Mouse (Mus musculus): Measurements from ENCODE around the gene Prorsd1. TPM values are rescaled to one million over a fixed set of nuclear protein-coding genes. Genes with fewer than 3 reads are reported as not detected.
"Not testable (repeated sequence)": the region's sequence is repeated elsewhere in the genome, so short reads cannot be mapped to it uniquely, and the experiment has no call there.

Gene Prorsd1
- polyA plus RNA-seq, 1 experiment: 3.8 TPM

DNA sequence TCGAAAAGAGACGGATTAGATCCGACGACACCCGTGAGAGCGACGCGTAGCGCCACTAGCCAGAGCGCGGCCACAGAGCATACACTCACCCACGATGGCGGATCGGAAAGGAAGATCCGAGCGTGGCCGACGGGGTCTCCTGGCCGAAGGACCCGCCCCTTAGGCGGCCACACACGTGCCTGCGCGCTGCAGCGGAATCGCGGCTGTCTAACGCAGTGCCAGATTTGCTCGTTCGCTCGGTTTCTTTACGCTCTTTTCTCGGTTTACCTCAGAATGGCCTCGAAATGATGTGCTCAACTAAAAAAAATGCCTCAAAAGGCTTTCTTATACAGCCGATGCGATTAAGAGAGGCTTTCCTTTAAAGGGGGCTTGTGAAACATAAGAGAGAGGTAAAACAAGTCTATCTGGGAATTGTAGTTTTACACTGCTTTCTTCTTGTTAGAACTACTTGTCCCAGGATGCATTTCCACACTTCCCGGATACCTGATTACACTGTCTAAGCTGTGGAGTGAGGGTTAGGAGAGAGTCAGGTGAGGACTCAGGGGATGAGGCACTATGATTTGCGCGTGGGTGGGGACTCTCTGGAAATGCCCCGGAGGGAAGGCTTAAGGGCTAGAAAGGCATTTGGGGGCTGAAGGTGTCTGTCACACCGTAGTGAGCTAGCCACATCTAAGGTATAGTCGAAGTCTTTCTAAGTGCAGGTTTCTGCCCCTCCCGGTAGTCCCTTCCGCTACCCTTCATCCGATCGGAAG, 33.1 kb upstream of the Prorsd1 start, which contains the start of the genes Clhc1 and Rps27a:
Gene Clhc1, plus strand, starts transcription at position 199 of the 752 bp plus-strand sequence.
Gene Rps27a, minus strand, starts transcription at position 358 of the 752 bp plus-strand sequence.
- H3K4me3 ChIP-seq (ENCODE audit: control insufficient read depth, insufficient read depth, low read length): peak within 1 kb of the TSS; percentile 94
- peak; percentile 95 for DNase-seq
- H3K27ac ChIP-seq (ENCODE audit: control insufficient read depth, insufficient read depth, low read length): peak within 1 kb of the TSS; percentile 51
- 0 out of 2 replicates have a peak, but pooled peaks cover 4% of the 10 kb centered on the region for H3K4me1 ChIP-seq (replicated peaks; ENCODE audit: control insufficient read depth, insufficient read depth, low read length)
- TF ChIP-seq POLR2A (IDR thresholded peaks at IDR 0.05; ENCODE audit: control insufficient read depth, extremely low read depth, insufficient read depth, low read length, poor library complexity): peak; percentile 65; the same call in 1 of the 2 replicates
- TF ChIP-seq CTCF (IDR thresholded peaks at IDR 0.05; ENCODE audit: borderline replicate concordance, control insufficient read depth, extremely low read depth, insufficient read depth, low read length, poor library complexity): no peak
- WGBS: under 1% methylated on average over 46 of the region's 46 CpGs
- H3K27me3 ChIP-seq (ENCODE audit: control insufficient read depth, insufficient read depth, low read length): no peaks in the 10 kb centered on the region
- H3K36me3 ChIP-seq (ENCODE audit: control insufficient read depth, insufficient read depth, low read length): peaks cover 23% of the 10 kb centered on the region

GRCm38 (mm10) chr11:29547249-29547751, 32.5 kb upstream of the Prorsd1 start:
- no peak for TF ChIP-seq POLR2A (IDR thresholded peaks at IDR 0.05; ENCODE audit: control insufficient read depth, extremely low read depth, insufficient read depth, low read length, poor library complexity)
- TF ChIP-seq CTCF (IDR thresholded peaks at IDR 0.05; ENCODE audit: borderline replicate concordance, control insufficient read depth, extremely low read depth, insufficient read depth, low read length, poor library complexity): peak; percentile 49; the same call in 1 of the 2 replicates
- Histone ChIP-seq H3K27me3 (ENCODE audit: control insufficient read depth, insufficient read depth, low read length) (no peaks in the 10 kb centered on the region), H3K36me3 (ENCODE audit: control insufficient read depth, insufficient read depth, low read length) (peaks cover 24% of the 10 kb centered on the region), H3K4me1 (replicated peaks; ENCODE audit: control insufficient read depth, insufficient read depth, low read length) (0 out of 2 replicates have a peak, but pooled peaks cover 4% of the 10 kb centered on the region), H3K27ac (ENCODE audit: control insufficient read depth, insufficient read depth, low read length) (peak overlapping the region; percentile 50; the same call in 1 of the 2 replicates), H3K4me3 (ENCODE audit: control insufficient read depth, insufficient read depth, low read length) (peak overlapping the region; percentile 94)
- under 1% methylated on average over 27 of the region's 27 CpGs for WGBS
- no peak for DNase-seq

- 26% methylated on average over 2 of the region's 2 CpGs for WGBS
- no peak for DNase-seq
- no peak overlapping the region for H3K27ac ChIP-seq (ENCODE audit: control insufficient read depth, insufficient read depth, low read length)
- H3K4me3 ChIP-seq (ENCODE audit: control insufficient read depth, insufficient read depth, low read length): no peak overlapping the region
- no peaks in the 10 kb centered on the region for H3K27me3 ChIP-seq (ENCODE audit: control insufficient read depth, insufficient read depth, low read length)
- no peak for TF ChIP-seq CTCF (IDR thresholded peaks at IDR 0.05; ENCODE audit: borderline replicate concordance, control insufficient read depth, extremely low read depth, insufficient read depth, low read length, poor library complexity)
- no peak for TF ChIP-seq POLR2A (IDR thresholded peaks at IDR 0.05; ENCODE audit: control insufficient read depth, extremely low read depth, insufficient read depth, low read length, poor library complexity)
- H3K4me1 ChIP-seq (replicated peaks; ENCODE audit: control insufficient read depth, insufficient read depth, low read length): 0 out of 2 replicates have a peak, but pooled peaks cover 4% of the 10 kb centered on the region
- H3K36me3 ChIP-seq (ENCODE audit: control insufficient read depth, insufficient read depth, low read length): peaks cover 28% of the 10 kb centered on the region
These were observed 31.9 kb upstream of the Prorsd1 start for GRCm38 (mm10) chr11:29546762-29547161.

- H3K4me3 ChIP-seq (ENCODE audit: control insufficient read depth, insufficient read depth, low read length); H3K4me1 ChIP-seq (replicated peaks; ENCODE audit: control insufficient read depth, insufficient read depth, low read length); DNase-seq; H3K27ac ChIP-seq (ENCODE audit: control insufficient read depth, insufficient read depth, low read length); H3K27me3 ChIP-seq (ENCODE audit: control insufficient read depth, insufficient read depth, low read length): not testable (repeated sequence)
- WGBS: 63% methylated on average over 2 of the region's 2 CpGs
- peaks cover 31% of the 10 kb centered on the region for H3K36me3 ChIP-seq (ENCODE audit: control insufficient read depth, insufficient read depth, low read length)
These were observed 31.5 kb upstream of the Prorsd1 start for GRCm38 (mm10) chr11:29546297-29546696.

GRCm38 (mm10) chr11:29545150-29545752, 30.4 kb upstream of the Prorsd1 start:
- 93% methylated on average over 4 of the region's 4 CpGs for WGBS
- H3K27ac ChIP-seq (ENCODE audit: control insufficient read depth, insufficient read depth, low read length); H3K27me3 ChIP-seq (ENCODE audit: control insufficient read depth, insufficient read depth, low read length); H3K4me3 ChIP-seq (ENCODE audit: control insufficient read depth, insufficient read depth, low read length); H3K4me1 ChIP-seq (replicated peaks; ENCODE audit: control insufficient read depth, insufficient read depth, low read length); DNase-seq: not testable (repeated sequence)
- H3K36me3 ChIP-seq (ENCODE audit: control insufficient read depth, insufficient read depth, low read length): peaks cover 41% of the 10 kb centered on the region

GRCm38 (mm10) chr11:29544225-29544945, 29.6 kb upstream of the Prorsd1 start:
- WGBS: 93% methylated on average over 3 of the region's 3 CpGs
- Histone ChIP-seq H3K36me3 (ENCODE audit: control insufficient read depth, insufficient read depth, low read length) (peaks cover 41% of the 10 kb centered on the region), H3K27me3 (ENCODE audit: control insufficient read depth, insufficient read depth, low read length) (no peaks in the 10 kb centered on the region), H3K4me1 (replicated peaks; ENCODE audit: control insufficient read depth, insufficient read depth, low read length) (0 out of 2 replicates have a peak, but pooled peaks cover 4% of the 10 kb centered on the region), H3K4me3 (ENCODE audit: control insufficient read depth, insufficient read depth, low read length) (no peak overlapping the region), H3K27ac (ENCODE audit: control insufficient read depth, insufficient read depth, low read length) (no peak overlapping the region)
- TF ChIP-seq CTCF (IDR thresholded peaks at IDR 0.05; ENCODE audit: borderline replicate concordance, control insufficient read depth, extremely low read depth, insufficient read depth, low read length, poor library complexity) (no peak), POLR2A (IDR thresholded peaks at IDR 0.05; ENCODE audit: control insufficient read depth, extremely low read depth, insufficient read depth, low read length, poor library complexity) (no peak)
- no peak for DNase-seq
